Mouse (Mus musculus) layer of hippocampus, postnatal 10 days (tissue): Measurements from ENCODE around the gene Adam26a. TPM values are rescaled to one million over a fixed set of nuclear protein-coding genes. Genes with fewer than 3 reads are reported as not detected.
"Not testable (repeated sequence)": the region's sequence is repeated elsewhere in the genome, so short reads cannot be mapped to it uniquely, and the experiment has no call there.

ENCODE experiments used
- DNase-seq, 2 experiments: peaks; one replicate each; pipeline ENCODE4 v3.0.0; 2021; ENCODE audit warnings: low spot score in 2 of 2
- long read RNA-seq: library from polyadenylated mRNA; stranded (forward); transcript quantifications from one replicate; pipeline ENCODE4 v2.0.0, GENCODE M21; 2023
- total RNA-seq, 2 experiments: library from RNA; stranded (reverse); gene quantifications; 2 replicates each; pipeline ENCODE4 v1.2.3; 2021

Gene Adam26a
- total RNA-seq, result not detected
- long read RNA-seq, result 0 reads

DNA sequence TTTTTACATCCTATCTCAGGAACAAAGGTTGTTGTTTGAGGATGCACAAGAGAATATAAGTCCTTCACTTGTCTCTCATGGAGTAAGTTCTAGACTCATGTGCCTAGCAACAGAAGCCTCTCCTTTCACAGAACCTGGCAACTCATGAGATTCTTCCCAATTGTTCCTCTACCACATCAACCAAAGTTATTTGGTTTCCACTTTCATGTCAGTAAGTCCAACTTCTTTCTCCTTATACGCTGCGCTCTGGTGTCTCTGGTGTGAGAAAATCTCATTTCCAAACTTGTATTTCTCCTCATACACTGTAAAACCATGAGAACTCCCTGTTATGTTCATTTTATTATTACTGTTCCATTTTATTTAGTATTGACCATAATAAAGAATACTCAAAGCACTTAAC lies at the start of gene Adam26a:
TSS of gene Adam26a (minus strand) at position 101 of the 400 bp plus-strand sequence.
- not testable (repeated sequence) for DNase-seq

DNA sequence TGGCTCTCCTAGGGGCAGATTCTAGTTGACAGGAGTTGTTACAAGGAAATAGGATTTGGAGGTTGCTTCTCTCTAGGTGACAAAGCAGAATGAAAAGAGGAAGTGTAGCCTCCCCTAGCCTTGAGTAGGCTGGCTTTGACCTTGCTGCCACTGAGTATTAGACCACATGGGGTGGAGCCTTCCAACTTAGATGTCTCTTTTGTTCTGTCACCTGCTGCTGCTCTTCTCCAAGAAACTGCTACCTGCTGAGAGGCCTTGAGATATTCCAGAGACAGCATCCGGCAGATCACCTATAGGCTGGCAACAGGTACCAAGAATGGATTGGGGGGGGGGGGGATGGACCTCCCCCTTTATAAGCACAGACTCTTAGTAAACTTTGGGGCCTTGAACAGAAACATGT lies 39.5 kb upstream of the Adam26a start:
- no peak for DNase-seq

DNA sequence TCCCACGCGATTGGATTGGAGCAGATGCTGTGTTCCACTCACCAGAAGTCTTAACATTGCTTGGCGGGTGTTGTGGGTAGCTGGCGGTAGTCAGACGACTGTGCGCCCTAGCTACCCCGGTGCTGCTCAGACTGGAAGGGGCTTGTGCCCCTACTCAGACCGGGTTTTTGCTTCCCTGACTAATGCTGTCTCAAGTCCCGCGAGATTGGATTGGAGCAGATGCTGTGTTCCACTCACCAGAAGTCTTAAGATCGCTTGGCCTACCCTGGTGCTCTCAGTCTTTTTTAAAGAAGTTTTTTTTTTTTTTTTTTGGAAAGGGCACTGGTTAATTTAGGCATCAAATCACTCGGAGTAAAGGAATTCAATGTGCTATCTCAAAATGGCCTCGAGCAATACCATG lies 27.1 kb upstream of the Adam26a start:
- DNase-seq, result not testable (repeated sequence)

DNA sequence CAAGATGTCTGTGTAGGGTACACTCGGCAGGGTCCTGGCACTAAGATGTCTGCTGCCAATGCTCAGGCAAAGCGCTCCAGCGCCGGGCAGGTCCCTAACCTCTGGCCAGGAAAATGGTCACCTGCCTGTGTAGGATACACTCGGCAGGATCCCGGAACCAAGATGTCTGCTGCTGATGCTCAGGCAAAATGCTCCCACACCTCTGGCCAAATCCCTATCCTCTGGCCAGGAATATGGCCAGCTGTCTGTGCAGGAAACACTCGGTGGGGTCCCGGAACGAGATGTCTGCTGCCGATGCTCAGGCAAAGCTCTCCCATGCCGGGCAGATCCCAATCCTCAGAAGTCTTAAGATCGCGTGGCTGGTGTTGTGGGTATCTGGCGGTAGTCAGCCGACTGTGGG lies 26.7 kb upstream of the Adam26a start:
- DNase-seq, result not testable (repeated sequence)

DNA sequence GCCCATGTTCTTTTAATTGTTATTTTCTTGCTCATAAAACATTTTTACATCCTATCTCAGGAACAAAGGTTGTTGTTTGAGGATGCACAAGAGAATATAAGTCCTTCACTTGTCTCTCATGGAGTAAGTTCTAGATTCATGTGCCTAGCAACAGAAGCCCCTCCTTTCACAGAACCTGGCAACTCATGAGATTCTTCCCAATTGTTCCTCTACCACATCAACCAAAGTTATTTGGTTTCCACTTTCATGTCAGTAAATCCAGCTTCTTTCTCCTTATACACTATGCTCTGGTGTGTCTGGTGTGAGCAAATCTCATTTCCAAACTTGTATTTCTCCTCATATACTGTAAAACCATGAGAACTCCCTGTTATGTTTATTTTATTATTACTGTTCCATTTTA lies 48.5 kb downstream of the Adam26a start, which contains the start of gene Adam26b:
TSS of gene Adam26b (minus strand) at position 101 of the 400 bp plus-strand sequence.
- not testable (repeated sequence) for DNase-seq

Other genes with a start within 250 kb of the Adam26a start
- not detected for gene Adam26b, start 48.6 kb downstream of the Adam26a start, total RNA-seq
- gene Gm5346, start 50.6 kb upstream of the Adam26a start, total RNA-seq, result not detected
- gene Adam34, start 133.3 kb upstream of the Adam26a start, total RNA-seq, result not detected